Mouse (Mus musculus): ENCODE results near the gene Cd8a.

Cd8a gene

GRCm38 (mm10) chr6:71369416-71369815, 3.8 kb upstream of the Cd8a start:
- DNase-seq (ENCODE audit: low read depth in 1 of 2, low spot score in 2 of 2), result no peak

GRCm38 (mm10) chr6:71371085-71371605, 2.1 kb upstream of the Cd8a start:
- DNase-seq (ENCODE audit: low read depth in 1 of 2, low spot score in 2 of 2), result no peak

GRCm38 (mm10) chr6:71372041-71372720, 1.0 kb upstream of the Cd8a start:
- no peak for DNase-seq (ENCODE audit: low read depth in 1 of 2, low spot score in 2 of 2)

GRCm38 (mm10) chr6:71374311-71374829, 1.1 kb downstream of the Cd8a start:
- DNase-seq (ENCODE audit: low read depth in 1 of 2, low spot score in 2 of 2), result no peak

GRCm38 (mm10) chr6:71374921-71375320, 1.7 kb downstream of the Cd8a start:
- no peak for DNase-seq (ENCODE audit: low read depth in 1 of 2, low spot score in 2 of 2)

GRCm38 (mm10) chr6:71376711-71377110, 3.5 kb downstream of the Cd8a start:
- no peak for DNase-seq (ENCODE audit: low read depth in 1 of 2, low spot score in 2 of 2)

GRCm38 (mm10) chr6:71381654-71382053, 8.4 kb downstream of the Cd8a start:
- DNase-seq (ENCODE audit: low read depth in 1 of 2, low spot score in 2 of 2), result no peak

GRCm38 (mm10) chr6:71390496-71390895, 17.3 kb downstream of the Cd8a start:
- no peak for DNase-seq (ENCODE audit: low read depth in 1 of 2, low spot score in 2 of 2)

GRCm38 (mm10) chr6:71396016-71396415, 22.8 kb downstream of the Cd8a start:
- DNase-seq (ENCODE audit: low read depth in 1 of 2, low spot score in 2 of 2), result no peak

GRCm38 (mm10) chr6:71396761-71397160, 23.5 kb downstream of the Cd8a start:
- DNase-seq (ENCODE audit: low read depth in 1 of 2, low spot score in 2 of 2), result no peak

- no peak for DNase-seq (ENCODE audit: low read depth in 1 of 2, low spot score in 2 of 2)
Observed at GRCm38 (mm10) chr6:71398829-71399609, 25.8 kb downstream of the Cd8a start.

GRCm38 (mm10) chr6:71414624-71415023, 41.4 kb downstream of the Cd8a start:
- DNase-seq (ENCODE audit: low read depth in 1 of 2, low spot score in 2 of 2), result no peak

GRCm38 (mm10) chr6:71415446-71415845, 42.2 kb downstream of the Cd8a start:
- no peak for DNase-seq (ENCODE audit: low read depth in 1 of 2, low spot score in 2 of 2)

GRCm38 (mm10) chr6:71418874-71419273, 45.6 kb downstream of the Cd8a start:
- DNase-seq (ENCODE audit: low read depth in 1 of 2, low spot score in 2 of 2), result no peak

- DNase-seq (ENCODE audit: low read depth in 1 of 2, low spot score in 2 of 2), result no peak
Observed at GRCm38 (mm10) chr6:71420848-71421247, 47.6 kb downstream of the Cd8a start.

- no peak for DNase-seq (ENCODE audit: low read depth in 1 of 2, low spot score in 2 of 2)
Observed at GRCm38 (mm10) chr6:71422162-71422561, 48.9 kb downstream of the Cd8a start.

GRCm38 (mm10) chr6:71423116-71423515, 49.9 kb downstream of the Cd8a start:
- DNase-seq (ENCODE audit: low read depth in 1 of 2, low spot score in 2 of 2), result no peak

- DNase-seq (ENCODE audit: low read depth in 1 of 2, low spot score in 2 of 2), result no peak
Observed at GRCm38 (mm10) chr6:71425681-71426080, 52.5 kb downstream of the Cd8a start.

- DNase-seq (ENCODE audit: low read depth in 1 of 2, low spot score in 2 of 2), result no peak
Observed at GRCm38 (mm10) chr6:71427996-71428725, 54.9 kb downstream of the Cd8a start.

All from monocyte, adult 2 months (primary cell).